Mouse (Mus musculus) Patski (cell line): ENCODE measurements around the gene Ccdc155. TPM values are rescaled to one million over a fixed set of nuclear protein-coding genes. Genes with fewer than 3 reads are reported as not detected.
"Not testable (repeated sequence)": the region's sequence is repeated elsewhere in the genome, so short reads cannot be mapped to it uniquely, and the experiment has no call there.

Experiments used
- ATAC-seq: fragments of 100-300 bp; one replicate; pipeline ENCODE4 v1.8.0; 2021
- CTCF ChIA-PET: fragments of 350-600 bp; sonication (Branson Sonifier 250); formaldehyde crosslinking; loops from one replicate; lab custom pipeline; 2022; ENCODE audit warnings: inconsistent platforms; lab: Charles Lee
- POLR2A ChIA-PET: fragments of 350-600 bp; sonication (Branson Sonifier 250); formaldehyde crosslinking; loops from one replicate; lab custom pipeline; 2022; ENCODE audit warnings: antibody characterized with exemption, inconsistent platforms; lab: Charles Lee
- DNase-seq: peaks from one replicate; pipeline ENCODE4 v3.0.0-alpha.2; 2011; ENCODE audit warnings: low read depth, low spot score
- H3K27me3 ChIP-seq: fragments of 371-371 bp; one replicate; pipeline ENCODE4 v1.5.1; 2021
- CTCF ChIP-seq: fragments of 100-300 bp; IDR thresholded peaks from one replicate; pipeline ENCODE4 v1.5.1; 2021
- in situ Hi-C: fragments of 300-500 bp; cut with MboI; formaldehyde crosslinking; loops from 3 replicates; pipeline ENCODE4 v1.11.1; 2018; ENCODE audit warnings: low pct_unique_long_range_greater_than_20kb, mixed read lengths
- polyA plus RNA-seq: library from polyadenylated mRNA; unstranded; gene quantifications from one replicate; pipeline ENCODE4 v1.2.3, GENCODE M21; 2021

The Ccdc155 gene
- polyA plus RNA-seq, 1 experiment from 2014 or later = 0.03 TPM

- POLR2A ChIA-PET = no interaction called here
- in situ Hi-C loops = no loop called here
- H3K27me3 ChIP-seq = no peaks in the 10 kb centered on the region
- no peak for TF ChIP-seq CTCF
- CTCF ChIA-PET = interaction anchor here (1.3 kb wide), 1 partner anchor 41 kb away, joined by 4 read pairs; no protein-coding TSS in a partner anchor
- no peak for ATAC-seq
- no peak for DNase-seq
Observed at GRCm38 (mm10) chr7:45157459-45157858, 47.2 kb downstream of the Ccdc155 start.

GRCm38 (mm10) chr7:45156206-45156605, 48.5 kb downstream of the Ccdc155 start:
- CTCF ChIA-PET = no interaction called here
- no peaks in the 10 kb centered on the region for H3K27me3 ChIP-seq
- DNase-seq (no peak), ATAC-seq (no peak)
- TF ChIP-seq CTCF = no peak
- POLR2A ChIA-PET = no interaction called here
- in situ Hi-C loops = no loop called here

- DNase-seq (no peak), ATAC-seq (no peak)
- ChIA-PET POLR2A (interaction anchor here (0.6 kb wide), 1 partner anchor 49 kb away, joined by 3 read pairs; the partner anchor contains the start of gene Ccdc155), CTCF (interaction anchor here (0.6 to 1.6 kb wide), 3 partner anchors 7 to 145 kb away, joined by 3 to 5 read pairs (median 3); partner anchors contain the start of gene Slc17a7)
- in situ Hi-C loops = no loop called here
- TF ChIP-seq CTCF = no peak
- no peaks in the 10 kb centered on the region for H3K27me3 ChIP-seq
Observed at GRCm38 (mm10) chr7:45155590-45155989, 49.1 kb downstream of the Ccdc155 start.

- DNase-seq = no peak
- no peak for TF ChIP-seq CTCF
- ATAC-seq = no peak
- POLR2A ChIA-PET = interaction anchor here (0.6 to 0.7 kb wide), 2 partner anchors 11 to 50 kb away, joined by 3 read pairs; partner anchors contain the start of gene Ccdc155
- CTCF ChIA-PET = interaction anchor here (0.6 to 2.7 kb wide), 5 partner anchors 8 to 146 kb away, joined by 3 to 10 read pairs (median 3); partner anchors contain the start of genes Flt3l, Gm45713 and Slc17a7
- no peaks in the 10 kb centered on the region for H3K27me3 ChIP-seq
- in situ Hi-C loops = no loop called here
Observed at GRCm38 (mm10) chr7:45154993-45155514, 49.6 kb downstream of the Ccdc155 start.

- ChIA-PET CTCF (interaction anchor here (0.7 to 2.7 kb wide), 4 partner anchors 9 to 94 kb away, joined by 3 to 10 read pairs (median 4); partner anchors contain the start of genes Flt3l, Gm45713 and Slc17a7), POLR2A (interaction anchor here (0.7 kb wide), 1 partner anchor 11 kb away, joined by 3 read pairs; no protein-coding TSS in a partner anchor)
- no peaks in the 10 kb centered on the region for H3K27me3 ChIP-seq
- TF ChIP-seq CTCF = no peak
- DNase-seq (peak; percentile 62), ATAC-seq (peak; percentile 83)
- in situ Hi-C loops = no loop called here
Observed at GRCm38 (mm10) chr7:45154096-45154992, 50.3 kb downstream of the Ccdc155 start, which contains the start of the genes Pih1d1 and Aldh16a1. Gene Pih1d1 (plus strand): TSS chr7:45154303. Gene Aldh16a1 (minus strand): TSS chr7:45154584.

GRCm38 (mm10) chr7:45153586-45153985, 51.1 kb downstream of the Ccdc155 start:
- CTCF ChIA-PET = interaction anchor here (2.7 kb wide), 1 partner anchor 16 kb away, joined by 10 read pairs; the partner anchor contains the start of genes Flt3l and Gm45713
- ATAC-seq (no peak), DNase-seq (no peak)
- in situ Hi-C loops = no loop called here
- no peaks in the 10 kb centered on the region for H3K27me3 ChIP-seq
- TF ChIP-seq CTCF = no peak
- POLR2A ChIA-PET = no interaction called here

GRCm38 (mm10) chr7:45153052-45153451, 51.6 kb downstream of the Ccdc155 start:
- DNase-seq, H3K27me3 ChIP-seq, POLR2A ChIA-PET, ATAC-seq, in situ Hi-C loops: not testable (repeated sequence)
- CTCF ChIA-PET = interaction anchor here (2.7 kb wide), 1 partner anchor 16 kb away, joined by 10 read pairs; the partner anchor contains the start of genes Flt3l and Gm45713

- H3K27me3 ChIP-seq = no peaks in the 10 kb centered on the region
- no peak for TF ChIP-seq CTCF
- in situ Hi-C loops = no loop called here
- ChIA-PET POLR2A (no interaction called here), CTCF (interaction anchor here (1.1 kb wide), 1 partner anchor 13 kb away, joined by 4 read pairs; no protein-coding TSS in a partner anchor)
- DNase-seq = no peak
- ATAC-seq = no peak
Observed at GRCm38 (mm10) chr7:45151303-45151702, 53.4 kb downstream of the Ccdc155 start.

GRCm38 (mm10) chr7:45150321-45150720, 54.4 kb downstream of the Ccdc155 start:
- TF ChIP-seq CTCF = no peak
- no peaks in the 10 kb centered on the region for H3K27me3 ChIP-seq
- CTCF ChIA-PET = no interaction called here
- ATAC-seq (no peak), DNase-seq (no peak)
- in situ Hi-C loops = no loop called here
- POLR2A ChIA-PET = interaction anchor here (0.7 to 1.1 kb wide), 2 partner anchors 23 to 203 kb away, joined by 4 read pairs; no protein-coding TSS in a partner anchor

GRCm38 (mm10) chr7:45149545-45149944, 55.1 kb downstream of the Ccdc155 start:
- H3K27me3 ChIP-seq = no peaks in the 10 kb centered on the region
- in situ Hi-C loops = no loop called here
- POLR2A ChIA-PET = interaction anchor here (1.1 kb wide), 1 partner anchor 22 kb away, joined by 4 read pairs; no protein-coding TSS in a partner anchor
- no peak for TF ChIP-seq CTCF
- ATAC-seq (no peak), DNase-seq (no peak)
- CTCF ChIA-PET = no interaction called here
